Mouse (Mus musculus) adrenal gland, adult 2 months (tissue): ENCODE data around the gene Rpl23a. TPM values are rescaled to one million over a fixed set of nuclear protein-coding genes. Genes with fewer than 3 reads are reported as not detected.

Experiments
- DNase-seq: peaks from one replicate; pipeline ENCODE4 v3.0.0; 2021
- long read RNA-seq: library from polyadenylated mRNA; stranded (forward); transcript quantifications from one replicate; pipeline ENCODE4 v2.0.0, GENCODE M21; 2021
- polyA plus RNA-seq: library from polyadenylated mRNA; depleted of rRNA; stranded (reverse); fragments of >200 nt; gene quantifications from 2 replicates; pipeline ENCODE4 v1.2.3, GENCODE M21; 2012; rRNA removed
- total RNA-seq, 2 experiments: library from RNA; stranded (reverse); gene quantifications; 2 replicates each; pipeline ENCODE4 v1.2.3; 2021

Gene Rpl23a
- 1,000 to 10,000 TPM; 1,792 to 2,242 TPM for total RNA-seq
- 21.4 and 29.1 TPM in 2 replicates for polyA plus RNA-seq
- long read RNA-seq, transcript Rpl23a-202 (4 exons, 588 nt), result minor isoform, 9 of 207 reads
- long read RNA-seq, transcript Rpl23a-201 (5 exons, 560 nt), result major isoform, 196 of 207 reads
- long read RNA-seq, partial matches to known transcripts, result 0 of 207 reads
- long read RNA-seq, other reads (novel, unspliced or antisense), result 1 of 207 reads

DNA sequence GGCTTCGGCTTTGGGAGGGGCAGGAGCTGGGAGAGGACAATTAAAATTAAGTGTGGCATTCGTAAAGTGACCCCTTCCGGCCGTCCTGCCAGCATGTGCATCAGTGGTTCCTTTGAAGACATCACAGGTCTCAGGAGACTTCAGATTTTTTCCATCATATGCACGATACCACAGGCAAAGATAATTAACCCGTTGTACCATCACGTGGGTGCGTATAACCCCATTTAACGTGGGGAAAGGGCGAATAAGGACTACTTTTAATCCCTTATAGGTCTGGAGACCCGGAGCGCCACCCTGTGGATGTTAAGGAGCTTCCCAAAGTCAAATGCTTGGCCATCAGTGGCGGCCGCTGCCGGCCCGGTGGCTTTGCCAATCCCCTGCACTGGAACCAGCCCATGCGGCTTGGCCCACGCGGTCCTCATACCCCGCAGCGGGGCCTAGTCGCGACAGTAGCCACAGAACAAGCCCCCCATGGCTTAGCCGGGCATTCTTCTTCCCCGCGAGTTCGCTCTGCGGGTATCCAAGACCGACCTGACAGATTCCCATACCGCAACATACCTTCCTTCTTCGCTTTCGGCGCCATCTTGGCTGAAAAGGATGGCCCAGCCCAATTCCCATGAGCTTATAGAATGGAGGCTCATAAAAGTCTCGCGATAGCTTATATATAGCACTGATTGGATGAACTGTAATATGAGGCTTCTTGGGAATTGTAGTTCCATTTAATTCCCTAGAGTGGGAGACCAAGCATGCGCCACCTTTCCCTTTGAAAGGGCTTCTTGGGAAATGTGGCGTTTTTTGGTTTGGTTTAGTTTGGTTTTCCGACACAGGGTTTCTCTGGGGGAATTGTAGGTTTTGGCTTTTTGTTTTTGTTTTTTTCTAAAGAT is at the start of gene Rpl23a:
TSS of gene Rpl23a (minus strand) at position 624 of the 884 bp plus-strand sequence.
- peak; percentile 90 for DNase-seq

DNA sequence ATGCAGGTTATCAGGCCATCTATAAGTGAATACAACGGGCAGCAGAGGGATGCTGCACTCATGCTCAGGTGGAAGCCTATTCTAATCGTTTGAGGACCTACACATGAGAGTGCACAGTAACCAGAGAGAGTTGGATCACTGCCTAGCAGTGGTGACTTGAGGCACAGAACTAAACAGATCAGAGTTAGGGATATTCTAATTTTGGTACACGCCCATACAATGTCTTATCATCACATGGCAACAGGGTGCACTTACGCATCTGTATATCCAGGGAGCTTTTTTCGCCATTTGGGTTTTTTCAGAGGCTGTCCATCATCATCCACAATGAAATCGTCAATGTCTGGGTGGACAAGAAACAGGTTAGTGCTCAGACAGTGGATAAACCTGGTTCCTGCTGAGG is 48.1 kb upstream of the Rpl23a start:
- no peak for DNase-seq

DNA sequence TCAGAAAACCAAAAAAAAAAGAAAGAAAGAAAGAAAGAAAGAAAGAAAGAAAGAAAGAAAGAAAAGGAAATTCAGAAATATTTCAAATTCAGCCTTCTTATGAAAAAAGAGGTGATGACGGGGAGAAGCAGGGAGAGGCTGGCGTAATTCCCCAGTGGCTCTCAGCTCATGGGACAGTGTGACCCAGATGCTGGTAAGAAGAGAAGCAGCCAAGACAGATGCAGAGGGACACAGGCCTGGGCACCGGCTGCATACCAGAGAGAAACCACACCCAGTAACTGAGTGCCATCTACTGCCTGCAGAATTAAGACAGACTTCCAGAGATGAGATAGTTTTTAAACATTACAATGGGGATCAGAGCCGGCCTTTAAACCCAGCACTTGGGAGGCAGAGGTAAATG is 40.2 kb upstream of the Rpl23a start:
- DNase-seq, result no peak

DNA sequence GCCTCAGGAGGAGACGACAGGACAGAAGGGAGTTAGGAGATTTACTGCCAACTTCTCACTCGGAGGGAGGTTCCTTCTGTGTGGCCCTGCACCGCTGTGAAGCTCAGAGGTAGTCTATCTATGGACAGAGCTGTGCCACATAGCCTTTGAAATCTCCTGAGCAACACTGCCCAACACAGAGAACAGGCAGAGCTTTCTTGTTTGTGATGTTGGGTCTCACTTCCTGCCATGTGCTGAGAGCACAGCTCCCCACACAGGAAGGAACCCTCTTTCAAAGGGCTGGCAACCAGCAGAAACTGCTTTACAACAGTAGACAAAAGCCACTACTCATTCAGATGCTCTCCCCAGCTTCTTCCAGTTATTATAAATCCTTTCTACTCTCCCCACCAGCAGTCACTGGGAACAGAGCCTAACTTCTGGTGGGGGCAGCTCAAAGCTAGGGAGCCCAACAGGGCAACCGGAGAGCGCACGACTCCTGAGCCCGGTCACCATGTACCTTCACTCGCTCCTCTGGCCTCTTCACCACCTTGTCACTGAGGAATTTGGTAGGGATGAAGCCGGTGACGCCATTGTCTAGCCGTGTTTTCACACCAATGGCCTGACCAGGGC is 32.4 kb upstream of the Rpl23a start:
- no peak for DNase-seq

DNA sequence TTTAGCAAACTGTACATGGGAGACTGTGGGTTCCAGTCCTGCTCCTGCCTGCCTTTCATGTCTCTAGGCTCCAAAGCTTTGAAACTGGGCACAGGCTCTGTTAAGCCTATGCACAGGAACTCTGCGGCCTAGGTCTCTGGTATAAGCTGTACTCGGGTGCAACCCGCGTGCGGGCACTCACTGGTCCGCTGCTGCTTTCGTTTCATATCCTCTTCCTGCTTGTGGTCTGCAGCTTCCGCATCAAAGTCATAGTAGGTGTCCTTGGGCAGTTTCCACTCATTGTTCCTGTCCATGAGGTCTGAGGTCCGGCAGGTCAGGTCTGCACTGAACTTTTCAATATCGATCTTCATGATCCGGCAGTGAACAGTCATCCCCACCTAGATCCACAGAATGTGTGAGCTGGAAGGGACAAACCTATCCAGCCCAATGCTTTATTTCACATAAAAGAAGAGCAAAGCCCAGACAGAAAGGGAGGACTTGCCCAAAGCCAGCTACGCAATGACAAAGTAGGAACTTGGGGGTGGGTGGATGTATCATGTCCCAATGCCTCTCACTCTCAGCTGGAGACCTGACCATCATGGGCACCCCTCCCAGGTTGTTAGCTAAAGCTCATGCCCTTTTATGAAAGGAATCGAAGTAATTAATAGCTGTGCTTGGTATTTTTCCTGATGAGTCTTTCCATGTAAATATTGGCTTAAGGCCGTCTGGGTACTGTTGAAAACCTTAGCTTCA is 29.9 kb upstream of the Rpl23a start:
- no peak for DNase-seq

DNA sequence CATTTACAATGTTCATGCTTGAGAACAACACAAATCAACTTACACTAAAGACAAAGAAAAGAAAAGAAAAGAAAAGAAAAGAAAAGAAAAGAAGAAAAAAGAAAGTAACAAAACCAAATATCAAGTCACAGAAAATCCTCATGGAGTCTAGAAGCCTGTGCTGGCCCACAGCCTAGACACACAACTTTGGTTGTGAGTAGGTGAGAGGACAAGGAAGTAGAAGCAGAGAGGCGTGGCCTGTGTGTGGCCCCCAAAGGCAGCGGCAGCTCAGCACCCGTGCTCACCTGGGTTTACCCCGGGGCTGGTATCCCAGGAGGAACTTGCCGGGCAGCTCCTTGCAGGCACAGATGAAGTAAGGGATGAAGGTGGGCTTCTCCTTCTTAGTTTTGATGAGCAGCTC is 28.1 kb upstream of the Rpl23a start:
- DNase-seq, result no peak

DNA sequence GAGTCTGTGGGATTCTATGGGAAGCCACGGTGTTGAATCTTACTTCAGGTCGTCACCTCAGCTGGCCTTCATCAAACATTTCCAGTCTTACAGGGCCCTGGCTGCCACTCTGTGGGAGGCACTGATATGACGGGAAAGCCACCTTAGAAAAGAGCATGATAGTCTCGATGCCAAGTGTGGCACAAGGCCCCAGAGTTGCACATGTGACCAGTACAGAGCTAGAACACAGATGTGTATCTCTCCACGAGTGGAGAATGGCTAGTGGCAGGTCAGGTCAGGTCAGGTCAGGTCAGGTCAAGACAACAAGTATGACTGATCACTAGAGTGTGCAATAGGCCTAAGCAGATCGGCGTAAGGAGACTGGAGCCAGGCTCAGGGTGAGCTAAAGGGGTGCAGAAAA is 27.2 kb upstream of the Rpl23a start:
- peak; percentile 54 for DNase-seq

DNA sequence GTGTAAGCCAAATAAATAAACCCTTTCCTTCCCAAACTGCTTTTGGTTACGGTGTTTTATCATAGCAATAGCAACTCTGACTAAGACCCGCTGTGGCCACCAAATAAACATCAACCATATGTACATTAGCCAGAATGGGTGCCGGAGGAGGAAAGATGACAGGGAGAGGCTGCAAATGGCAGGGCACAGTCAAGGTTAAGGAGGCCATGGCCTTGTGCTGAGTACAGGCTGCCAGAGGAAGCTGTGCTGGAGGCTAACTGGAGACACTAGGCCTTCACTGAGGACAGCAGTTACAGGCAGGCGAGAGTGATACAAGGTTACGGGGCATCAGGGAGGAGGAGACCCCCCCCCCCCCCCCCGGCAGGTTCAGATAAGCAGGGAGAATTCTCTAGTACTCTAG is 26.5 kb upstream of the Rpl23a start:
- peak; percentile 68 for DNase-seq

DNA sequence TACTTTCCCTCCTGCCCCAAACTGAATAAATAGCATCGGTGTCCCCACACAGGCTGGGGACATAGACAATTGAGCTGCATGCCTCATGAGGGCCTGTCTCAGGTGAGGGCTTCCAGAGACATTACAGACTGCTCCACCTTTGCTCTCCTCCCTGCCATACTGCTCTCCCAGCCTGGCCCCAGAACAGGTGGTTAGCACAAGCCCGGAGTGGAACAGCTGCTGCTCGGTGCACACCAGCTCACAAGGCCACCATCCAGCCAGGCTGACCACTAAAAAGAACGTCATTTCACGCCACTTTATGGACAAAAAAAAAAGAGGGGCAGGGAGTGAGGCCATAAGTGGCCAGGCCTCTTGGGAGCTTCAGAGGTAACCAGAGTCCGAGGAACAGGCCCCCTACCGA is 23.8 kb upstream of the Rpl23a start:
- DNase-seq, result no peak

DNA sequence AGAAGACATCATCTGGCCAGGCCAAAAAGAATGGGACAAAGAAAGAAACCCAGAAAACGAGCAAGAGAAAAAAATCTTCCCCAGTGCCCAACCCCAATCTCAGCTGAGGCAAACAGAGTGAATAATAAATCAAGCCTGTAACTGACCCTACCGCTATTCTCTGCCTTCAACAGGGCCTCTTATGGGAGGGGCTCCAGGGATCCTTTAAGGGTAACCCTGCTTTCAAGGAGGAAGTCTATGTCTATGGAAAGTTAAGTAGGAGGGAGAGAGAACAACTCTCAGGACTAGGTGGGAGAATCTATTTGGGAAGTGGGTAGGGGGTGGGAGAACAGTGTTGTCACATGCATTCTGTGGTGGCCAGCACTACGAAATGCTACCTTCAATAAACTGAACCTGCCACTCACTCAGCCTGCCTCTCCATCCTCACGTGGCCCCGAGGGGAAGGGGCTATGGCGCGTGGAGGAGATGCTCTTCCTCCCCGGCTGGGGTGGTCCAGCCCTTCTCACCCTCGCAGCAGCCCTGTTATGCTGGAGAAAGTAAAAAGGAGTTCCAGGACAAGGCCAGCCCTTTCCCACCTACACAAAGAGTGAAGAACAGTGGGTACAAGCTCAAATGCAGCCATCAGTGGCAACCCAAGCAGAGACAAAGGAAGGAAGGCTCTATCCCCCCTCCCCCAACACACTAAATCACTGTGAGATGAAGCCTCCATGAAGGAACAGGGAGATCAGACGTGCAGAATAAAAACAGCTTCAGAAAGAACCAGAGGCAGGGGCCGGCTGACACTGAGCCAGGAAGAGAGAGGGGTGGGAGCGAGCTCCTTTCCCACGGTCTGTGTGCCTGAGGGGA is 22.2 kb upstream of the Rpl23a start:
- no peak for DNase-seq

DNA sequence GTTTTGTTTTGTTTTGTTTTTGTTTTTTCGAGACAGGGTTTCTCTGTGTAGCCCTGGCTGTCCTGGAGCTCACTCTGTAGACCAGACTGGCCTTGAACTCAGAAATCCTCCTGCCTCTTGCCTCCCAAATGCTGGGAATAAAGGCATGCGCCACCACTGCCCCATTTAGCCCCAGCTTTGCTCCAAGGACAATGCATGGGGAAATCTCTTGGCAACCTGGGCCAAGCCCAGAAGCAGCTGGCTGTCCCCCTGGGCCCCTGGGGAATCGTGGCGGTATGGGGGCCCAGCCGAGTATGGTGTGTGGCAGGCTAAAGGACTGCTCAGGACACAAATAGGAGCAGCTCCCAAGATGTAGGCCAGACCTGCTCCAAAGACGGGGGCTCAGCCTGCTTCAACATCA is 20.9 kb upstream of the Rpl23a start:
- peak; percentile 75 for DNase-seq

DNA sequence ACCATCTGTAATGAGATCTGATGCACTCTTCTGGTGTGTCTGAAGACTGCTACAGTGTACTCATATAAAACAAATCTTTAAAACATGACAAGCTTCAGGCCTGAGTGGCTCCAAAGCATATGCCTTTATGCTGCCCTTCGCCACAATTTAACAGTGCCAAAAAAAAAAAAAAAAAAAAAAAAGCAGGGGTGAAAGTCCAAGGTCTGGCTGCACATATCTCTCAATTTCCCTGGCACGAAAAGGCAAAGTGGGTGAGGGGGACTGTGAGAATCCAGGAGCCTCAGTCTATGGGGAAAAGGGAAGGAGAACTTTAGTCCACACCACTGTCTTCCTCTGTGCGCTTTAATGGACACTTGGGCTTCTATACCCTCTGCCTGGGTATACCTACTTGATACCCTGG is 19.0 kb upstream of the Rpl23a start:
- DNase-seq, result no peak

DNA sequence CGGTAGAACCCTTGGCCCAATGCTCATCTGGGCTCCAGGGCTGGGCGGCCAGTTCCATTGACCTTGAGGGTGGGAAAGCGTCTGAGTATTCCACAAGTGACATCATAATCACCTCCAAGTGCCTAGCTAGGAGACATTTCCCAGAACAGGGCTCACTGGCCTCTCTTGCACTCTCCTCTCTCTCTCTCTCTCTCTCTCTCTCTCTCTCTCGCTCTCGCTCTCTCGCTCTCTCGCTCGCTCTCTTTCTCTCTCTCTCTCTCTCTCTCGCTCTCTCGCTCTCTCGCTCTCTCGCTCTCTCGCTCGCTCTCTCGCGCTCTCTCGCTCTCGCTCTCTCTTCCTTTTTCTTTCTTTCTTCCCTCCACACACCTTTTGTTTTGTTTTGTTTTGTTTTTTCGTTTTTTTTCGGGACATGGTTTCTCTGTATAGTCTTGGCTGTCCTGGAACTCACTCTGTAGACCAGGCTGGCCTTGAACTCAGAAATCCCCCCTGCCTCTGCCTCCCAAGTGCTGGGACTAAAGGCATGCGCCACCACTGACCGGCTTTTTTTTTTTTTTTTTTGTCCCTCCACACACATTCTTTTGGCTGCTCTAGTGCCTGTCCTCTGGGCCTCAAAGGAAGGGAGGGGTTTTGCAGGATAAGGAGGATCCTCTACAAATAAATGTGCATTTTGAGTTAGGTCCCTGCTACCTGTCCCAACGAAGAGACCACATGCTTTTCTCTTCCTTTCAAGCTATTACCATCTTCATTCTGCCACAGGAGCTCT is 11.9 kb upstream of the Rpl23a start:
- no peak for DNase-seq

DNA sequence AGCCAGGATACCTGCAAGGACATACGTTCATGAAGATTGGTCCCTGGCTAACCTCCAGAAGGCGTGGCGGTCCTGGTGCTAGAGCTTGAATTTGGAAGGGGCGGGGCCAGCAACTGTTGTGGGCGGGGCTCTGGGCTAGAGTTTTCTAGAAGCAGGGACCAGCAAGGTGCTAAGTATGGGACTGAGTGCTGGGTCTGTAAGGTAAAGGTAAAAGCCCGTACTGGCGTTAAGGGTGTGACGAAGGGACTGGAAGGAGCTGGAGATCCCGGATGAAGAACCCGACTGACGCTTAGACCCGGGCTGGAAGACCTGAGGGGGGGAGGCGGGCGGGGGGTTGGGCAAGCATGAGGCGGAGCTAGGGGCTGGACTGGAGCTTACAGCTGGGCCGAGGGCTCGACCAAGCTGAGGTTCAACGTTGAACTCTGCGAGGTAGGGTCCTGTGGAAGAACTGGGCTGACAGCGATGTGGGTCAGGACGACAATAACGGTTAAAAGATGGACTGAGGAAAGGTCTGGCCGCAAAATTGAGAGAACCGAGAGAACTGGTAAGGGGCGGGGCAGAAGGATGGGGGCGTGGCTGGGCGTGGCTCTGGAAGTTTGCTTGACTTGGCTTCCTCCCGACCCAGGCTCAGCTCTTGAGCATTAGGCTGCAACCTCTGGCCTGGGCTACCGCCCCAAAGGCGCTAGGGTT is 11.2 kb upstream of the Rpl23a start:
- peak; percentile 90 for DNase-seq

DNA sequence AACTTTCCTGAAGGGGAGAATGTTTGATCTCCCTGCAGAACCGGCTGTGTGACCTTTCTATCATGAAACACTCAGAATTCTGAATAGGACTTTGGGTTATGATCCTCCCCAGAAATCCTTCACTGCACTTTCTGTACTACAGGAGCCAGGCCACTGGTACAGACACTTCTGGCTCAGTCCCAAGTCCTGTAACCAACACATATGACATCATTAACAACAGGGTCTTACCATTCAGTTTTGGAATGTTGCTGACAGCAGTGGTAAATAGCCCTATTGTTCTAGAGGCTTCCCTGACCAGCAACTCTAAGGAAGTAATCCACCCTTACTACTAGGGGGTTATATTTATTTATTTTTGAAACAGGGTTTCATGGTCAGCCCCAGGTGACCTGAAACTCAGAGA is 9.7 kb upstream of the Rpl23a start, which contains the start of gene Proca1:
TSS of gene Proca1 (plus strand) at position 280 of the 400 bp plus-strand sequence.
- DNase-seq, result no peak

DNA sequence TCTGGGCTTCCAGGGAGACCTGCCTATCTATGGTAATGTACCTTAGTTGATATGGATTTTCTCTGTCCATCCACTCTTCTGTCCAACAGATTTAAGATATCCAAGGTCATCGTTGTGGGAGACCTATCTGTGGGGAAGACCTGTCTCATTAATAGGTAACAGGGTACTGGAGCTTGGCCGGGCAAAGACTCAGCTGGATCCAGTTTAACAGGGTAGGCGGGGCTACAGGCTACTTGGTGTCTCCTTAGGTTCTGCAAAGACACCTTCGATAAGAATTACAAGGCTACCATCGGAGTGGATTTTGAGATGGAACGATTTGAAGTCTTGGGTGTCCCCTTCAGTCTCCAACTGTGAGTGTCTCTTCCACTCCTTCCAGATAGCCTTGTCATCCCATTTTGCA is 6.7 kb upstream of the Rpl23a start:
- no peak for DNase-seq

DNA sequence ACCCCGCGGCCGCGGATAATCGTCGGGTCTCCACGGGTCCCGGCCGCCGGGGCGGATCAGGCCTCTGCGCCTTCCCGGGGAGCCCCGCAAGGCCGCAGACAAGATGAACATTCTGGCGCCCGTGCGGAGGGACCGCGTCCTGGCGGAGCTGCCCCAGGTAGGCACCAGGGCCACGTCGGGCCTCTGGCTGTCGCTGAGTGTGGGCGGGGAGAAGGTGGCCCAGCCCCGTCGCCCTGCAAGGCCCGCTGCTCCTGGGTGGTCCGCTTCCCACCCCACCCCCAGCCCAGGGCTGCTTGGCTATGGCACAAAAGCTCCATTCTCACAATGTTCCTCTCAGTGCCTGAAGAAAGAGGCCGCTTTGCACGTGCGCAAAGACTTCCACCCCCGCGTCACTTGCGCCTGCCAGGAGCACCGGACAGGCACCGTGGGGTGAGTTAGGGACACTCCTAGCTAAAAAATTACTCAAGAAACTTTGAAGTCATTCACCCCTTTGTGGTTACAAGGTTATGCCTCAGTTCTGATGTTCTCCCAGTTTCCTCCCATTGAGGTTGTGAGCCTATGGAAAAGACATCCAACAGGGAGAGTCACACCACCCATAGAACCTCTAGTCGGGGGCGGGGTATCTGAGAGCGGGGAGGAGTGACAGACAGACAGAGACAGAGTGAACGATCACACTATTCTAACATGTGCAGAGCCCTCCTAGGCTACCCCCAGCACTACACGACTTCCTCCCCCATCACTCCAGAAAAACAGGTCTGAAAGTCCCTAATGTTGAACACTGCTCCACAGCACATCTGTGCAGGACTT is 6.1 kb upstream of the Rpl23a start:
- peak; percentile 85 for DNase-seq

DNA sequence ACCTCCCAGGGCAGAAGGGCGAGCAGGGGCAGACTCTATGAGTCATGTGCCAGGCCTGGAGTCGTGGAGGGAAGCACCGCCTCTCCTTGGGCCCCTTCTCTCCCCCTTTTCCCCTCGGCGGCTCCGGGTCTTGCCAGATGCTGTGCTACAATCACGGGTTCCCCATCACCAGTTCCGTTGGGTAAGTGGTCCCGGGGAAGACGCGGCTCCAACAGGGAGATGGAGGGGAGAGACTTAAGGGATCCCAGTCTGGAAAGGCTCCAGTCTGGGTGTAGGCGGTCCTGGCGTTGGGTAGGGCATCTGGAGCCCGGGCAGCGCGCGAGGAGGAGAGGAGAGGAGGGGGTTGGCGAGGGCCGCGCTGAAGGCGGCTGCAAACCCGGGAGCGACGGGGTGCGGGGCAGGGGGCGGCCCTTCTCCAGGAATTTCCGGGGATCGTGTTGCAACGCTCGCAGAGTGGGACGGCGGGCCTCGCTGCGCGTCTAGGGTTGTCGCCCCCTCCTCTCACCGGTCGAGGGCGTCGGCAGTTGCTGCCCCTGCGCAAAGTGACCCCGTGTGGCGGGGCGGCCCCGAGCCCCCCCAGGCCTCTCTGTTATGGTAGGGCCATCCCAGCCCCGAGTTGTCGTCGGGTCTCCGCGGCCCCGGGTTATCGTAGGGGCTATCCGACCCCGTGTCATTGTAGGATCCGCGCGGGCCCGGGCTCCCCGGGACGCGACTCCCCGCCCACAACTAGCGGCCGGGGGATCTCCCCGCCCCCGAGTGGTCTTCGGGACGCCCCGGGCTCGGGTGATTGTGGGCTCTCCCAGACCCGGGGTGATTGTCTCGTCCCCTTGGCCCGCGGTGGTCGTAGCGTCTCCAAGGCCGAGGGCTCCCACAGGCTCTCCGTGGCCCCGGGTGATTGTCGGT is 5.2 kb upstream of the Rpl23a start, which contains the start of gene Rab34:
TSS of gene Rab34 (plus strand) at position 100 of the 903 bp plus-strand sequence.
- DNase-seq, result peak; percentile 88
